Mouse (Mus musculus): ENCODE data around the gene Wif1. TPM values are rescaled to one million over a fixed set of nuclear protein-coding genes. Genes with fewer than 3 reads are reported as not detected.

The Wif1 gene
- total and polyA plus RNA-seq, 3 experiments: not detected

DNA sequence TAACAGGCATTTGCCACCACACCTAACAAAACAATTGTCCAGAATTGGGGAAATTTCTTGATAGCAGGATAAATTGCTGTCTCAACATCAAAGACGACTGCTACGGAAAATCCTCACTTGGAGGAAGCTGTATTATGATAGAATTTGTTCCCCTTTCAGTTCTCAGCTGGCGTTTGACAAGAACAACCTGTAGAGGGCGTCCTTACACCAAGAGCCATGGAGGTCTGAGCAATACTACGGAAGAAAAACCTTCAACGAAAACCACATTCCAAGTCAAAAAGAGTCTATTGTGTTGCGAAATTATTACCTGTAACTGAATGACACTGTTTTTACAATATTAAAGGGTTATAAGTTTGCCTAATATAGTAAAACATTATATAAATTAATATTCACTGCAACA, 2.0 kb upstream of the Wif1 start:
- Histone ChIP-seq H3K9me3 (replicated peaks) (no peaks in the 10 kb centered on the region), H3K27me3 (ENCODE audit: insufficient read depth, low read length) (peaks cover 12% of the 10 kb centered on the region), H3K4me3 (ENCODE audit: low read depth, low read length) (no peak overlapping the region), H3K4me1 (ENCODE audit: insufficient read depth, low read depth, low read length) (peaks cover 13% of the 10 kb centered on the region), H3K36me3 (replicated peaks) (no peaks in the 10 kb centered on the region)
- TF ChIP-seq POLR2AphosphoS5 (IDR thresholded peaks at IDR 0.05; ENCODE audit: insufficient replicate concordance, low read depth, low read length): no peak
- no peak for TF ChIP-seq GATA2 (IDR thresholded peaks at IDR 0.05; ENCODE audit: borderline replicate concordance, low read depth, low read length)
- no peak for TF ChIP-seq TAL1 (conservative IDR thresholded peaks at IDR 0.05; ENCODE audit: low read depth, low read length)
- no peak for TF ChIP-seq CTCF (IDR thresholded peaks at IDR 0.05; ENCODE audit: low read depth, low read length)
- no peak for TF ChIP-seq GATA1 (IDR thresholded peaks at IDR 0.05; ENCODE audit: borderline replicate concordance, low read length)
- ATAC-seq (ENCODE audit: extremely low read depth, insufficient number of reproducible peaks, low FRiP score, poor library complexity, severe bottlenecking): no peak
- no peak for DNase-seq (ENCODE audit: low spot score)

DNA sequence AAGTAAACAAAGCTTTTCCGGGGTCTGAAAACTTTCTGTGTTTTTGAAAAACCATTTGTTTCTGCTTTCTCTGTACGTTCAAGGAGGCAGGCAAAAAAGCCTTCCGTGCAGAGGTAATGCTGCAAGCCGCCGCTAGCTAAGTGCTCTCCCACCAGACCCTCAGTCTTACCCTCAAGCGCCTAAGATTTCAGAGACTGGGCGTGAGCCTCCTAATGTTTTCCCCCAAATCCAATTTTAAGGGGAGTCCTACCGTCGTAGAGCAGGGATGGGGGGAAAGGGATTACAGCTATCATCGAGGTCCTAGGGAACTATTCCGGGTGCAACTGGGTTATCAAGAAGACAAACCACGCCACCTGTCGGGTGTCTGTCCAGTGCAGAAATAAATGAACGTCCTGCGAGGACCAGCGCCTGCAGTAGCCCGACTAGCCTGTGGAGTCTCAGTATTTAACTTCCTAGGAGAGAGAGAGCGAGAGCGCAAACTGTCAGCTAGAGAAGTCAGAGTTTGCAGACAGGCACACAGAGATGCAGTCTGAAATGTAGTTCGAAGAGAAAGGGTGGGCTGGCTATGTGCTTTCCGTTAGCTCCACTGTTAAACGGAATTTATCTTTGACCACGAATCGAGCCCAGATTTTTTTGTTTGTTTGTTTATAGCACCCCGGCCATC, 500 bp upstream of the Wif1 start:
- Histone ChIP-seq H3K27me3 (ENCODE audit: insufficient read depth, low read length) (peaks cover 12% of the 10 kb centered on the region), H3K4me1 (ENCODE audit: insufficient read depth, low read depth, low read length) (peaks cover 13% of the 10 kb centered on the region), H3K9me3 (replicated peaks) (no peaks in the 10 kb centered on the region), H3K36me3 (replicated peaks) (no peaks in the 10 kb centered on the region), H3K4me3 (ENCODE audit: low read depth, low read length) (peak overlapping the region; percentile 67)
- ATAC-seq (ENCODE audit: extremely low read depth, insufficient number of reproducible peaks, low FRiP score, poor library complexity, severe bottlenecking) (peak; percentile 79), DNase-seq (ENCODE audit: low spot score) (peak; percentile 37)
- no peak for TF ChIP-seq GATA2 (IDR thresholded peaks at IDR 0.05; ENCODE audit: borderline replicate concordance, low read depth, low read length)
- TF ChIP-seq CTCF (IDR thresholded peaks at IDR 0.05; ENCODE audit: low read depth, low read length): peak; percentile 14; the same call in 1 of the 2 replicates

GRCm38 (mm10) chr10:121034569-121034947, 798 bp downstream of the Wif1 start:
- no peak for TF ChIP-seq GATA2 (IDR thresholded peaks at IDR 0.05; ENCODE audit: borderline replicate concordance, low read depth, low read length)
- TF ChIP-seq CTCF (IDR thresholded peaks at IDR 0.05; ENCODE audit: low read depth, low read length): no peak
- no peak for TF ChIP-seq GATA1 (IDR thresholded peaks at IDR 0.05; ENCODE audit: borderline replicate concordance, low read length)
- no peak for TF ChIP-seq TAL1 (conservative IDR thresholded peaks at IDR 0.05; ENCODE audit: low read depth, low read length)
- no peak for TF ChIP-seq POLR2AphosphoS5 (IDR thresholded peaks at IDR 0.05; ENCODE audit: insufficient replicate concordance, low read depth, low read length)
- no peak for DNase-seq (ENCODE audit: low spot score)
- Histone ChIP-seq H3K9me3 (replicated peaks) (no peaks in the 10 kb centered on the region), H3K36me3 (replicated peaks) (no peaks in the 10 kb centered on the region), H3K4me3 (ENCODE audit: low read depth, low read length) (no peak overlapping the region), H3K27me3 (ENCODE audit: insufficient read depth, low read length) (peaks cover 9% of the 10 kb centered on the region), H3K4me1 (ENCODE audit: insufficient read depth, low read depth, low read length) (peaks cover 13% of the 10 kb centered on the region)
- ATAC-seq (ENCODE audit: extremely low read depth, insufficient number of reproducible peaks, low FRiP score, poor library complexity, severe bottlenecking): no peak

GRCm38 (mm10) chr10:121038556-121039284, 5.0 kb downstream of the Wif1 start:
- no peak for DNase-seq (ENCODE audit: low spot score)
- Histone ChIP-seq H3K4me3 (ENCODE audit: low read depth, low read length) (no peak overlapping the region), H3K27me3 (ENCODE audit: insufficient read depth, low read length) (peaks cover 6% of the 10 kb centered on the region; the same call in 1 of the 2 replicates), H3K4me1 (ENCODE audit: insufficient read depth, low read depth, low read length) (peaks cover 6% of the 10 kb centered on the region), H3K9me3 (replicated peaks) (peaks cover 13% of the 10 kb centered on the region), H3K36me3 (replicated peaks) (no peaks in the 10 kb centered on the region)
- ATAC-seq (ENCODE audit: extremely low read depth, insufficient number of reproducible peaks, low FRiP score, poor library complexity, severe bottlenecking): no peak
- TF ChIP-seq CTCF (IDR thresholded peaks at IDR 0.05; ENCODE audit: low read depth, low read length) (no peak), GATA2 (IDR thresholded peaks at IDR 0.05; ENCODE audit: borderline replicate concordance, low read depth, low read length) (no peak), POLR2AphosphoS5 (IDR thresholded peaks at IDR 0.05; ENCODE audit: insufficient replicate concordance, low read depth, low read length) (no peak), GATA1 (IDR thresholded peaks at IDR 0.05; ENCODE audit: borderline replicate concordance, low read length) (no peak), TAL1 (conservative IDR thresholded peaks at IDR 0.05; ENCODE audit: low read depth, low read length) (no peak)

- TF ChIP-seq GATA2 (IDR thresholded peaks at IDR 0.05; ENCODE audit: borderline replicate concordance, low read depth, low read length): no peak
- TF ChIP-seq GATA1 (IDR thresholded peaks at IDR 0.05; ENCODE audit: borderline replicate concordance, low read length): no peak
- no peak for TF ChIP-seq CTCF (IDR thresholded peaks at IDR 0.05; ENCODE audit: low read depth, low read length)
- TF ChIP-seq TAL1 (conservative IDR thresholded peaks at IDR 0.05; ENCODE audit: low read depth, low read length): no peak
- no peak for TF ChIP-seq POLR2AphosphoS5 (IDR thresholded peaks at IDR 0.05; ENCODE audit: insufficient replicate concordance, low read depth, low read length)
- Histone ChIP-seq H3K4me1 (ENCODE audit: insufficient read depth, low read depth, low read length) (no peaks in the 10 kb centered on the region), H3K4me3 (ENCODE audit: low read depth, low read length) (no peak overlapping the region), H3K9me3 (replicated peaks) (peaks cover 21% of the 10 kb centered on the region), H3K27me3 (ENCODE audit: insufficient read depth, low read length) (no peaks in the 10 kb centered on the region), H3K36me3 (replicated peaks) (no peaks in the 10 kb centered on the region)
- DNase-seq (ENCODE audit: low spot score) (no peak), ATAC-seq (ENCODE audit: extremely low read depth, insufficient number of reproducible peaks, low FRiP score, poor library complexity, severe bottlenecking) (no peak)
Observed at GRCm38 (mm10) chr10:121040911-121041310, 7.2 kb downstream of the Wif1 start.

DNA sequence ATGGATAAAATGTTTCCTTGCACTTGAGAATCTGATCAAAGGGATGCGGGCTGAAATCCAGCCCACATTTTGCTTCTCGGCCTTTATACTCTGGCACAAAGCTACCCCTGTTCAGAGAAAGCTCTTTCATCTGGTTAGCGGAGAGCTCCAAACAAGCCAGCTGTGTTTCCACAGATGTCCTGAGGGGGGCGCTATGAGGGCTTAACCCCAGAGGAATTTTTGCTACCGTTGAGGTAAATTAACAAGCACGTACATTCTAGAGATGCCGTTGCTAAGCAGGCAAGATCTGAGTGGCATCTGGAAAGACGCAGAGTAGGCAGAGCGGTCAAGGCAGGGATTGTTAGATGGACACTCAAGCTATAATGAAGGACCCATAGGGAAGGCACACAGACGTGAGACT, 13.7 kb downstream of the Wif1 start:
- no peak overlapping the region for H3K4me3 ChIP-seq (ENCODE audit: low read depth, low read length)
- H3K9me3 ChIP-seq (replicated peaks): peaks cover 35% of the 10 kb centered on the region
- ATAC-seq (ENCODE audit: extremely low read depth, insufficient number of reproducible peaks, low FRiP score, poor library complexity, severe bottlenecking) (no peak), DNase-seq (ENCODE audit: low spot score) (no peak)
- no peaks in the 10 kb centered on the region for H3K36me3 ChIP-seq (replicated peaks)
- no peak for TF ChIP-seq GATA1 (IDR thresholded peaks at IDR 0.05; ENCODE audit: borderline replicate concordance, low read length)
- TF ChIP-seq CTCF (IDR thresholded peaks at IDR 0.05; ENCODE audit: low read depth, low read length): no peak
- no peak for TF ChIP-seq TAL1 (conservative IDR thresholded peaks at IDR 0.05; ENCODE audit: low read depth, low read length)
- no peaks in the 10 kb centered on the region for H3K27me3 ChIP-seq (ENCODE audit: insufficient read depth, low read length)
- no peaks in the 10 kb centered on the region for H3K4me1 ChIP-seq (ENCODE audit: insufficient read depth, low read depth, low read length)

All from G1E (cell line).